Mouse (Mus musculus) lung, postnatal 0 days (tissue): ENCODE data around the gene Smarca4. TPM values are rescaled to one million over a fixed set of nuclear protein-coding genes. Genes with fewer than 3 reads are reported as not detected.
A peak's percentile ranks its signal among the peaks of the same experiment; 100 is the strongest.

ENCODE experiments used
- ATAC-seq: fragments of 200-750 bp; cut with Nextera tagmentation; 2 replicates; pipeline ENCODE4 v1.8.0; 2017; ENCODE audit warnings: moderate library complexity
- DNase-seq: peaks from one replicate; pipeline ENCODE4 v3.0.0-alpha.2; 2016; ENCODE audit warnings: low spot score
- H3K27ac ChIP-seq: fragments of 300-500 bp; sonication (generic); 2 replicates; pipeline ENCODE4 v1.5.1; 2014; ENCODE audit warnings: antibody characterized with exemption, mild to moderate bottlenecking, low read length, mixed read lengths
- H3K27me3 ChIP-seq: fragments of 300-500 bp; sonication (generic); replicated peaks from 2 replicates; pipeline ENCODE4 v1.6.1; 2014; ENCODE audit warnings: low read length, mixed read lengths; ENCODE audit not compliant: insufficient read depth
- H3K36me3 ChIP-seq: fragments of 300-500 bp; sonication (generic); 2 replicates; pipeline ENCODE4 v1.6.1; 2014; ENCODE audit warnings: low read length, mixed read lengths; ENCODE audit not compliant: insufficient read depth
- H3K4me1 ChIP-seq: fragments of 300-500 bp; sonication (generic); 2 replicates; pipeline ENCODE4 v1.6.1; 2014; ENCODE audit warnings: antibody characterized with exemption, low read depth, low read length, mixed read lengths; ENCODE audit not compliant: insufficient read depth
- H3K4me2 ChIP-seq: fragments of 300-500 bp; sonication (generic); replicated peaks from 2 replicates; pipeline ENCODE4 v1.6.1; 2014; ENCODE audit warnings: low read depth, mild to moderate bottlenecking, low read length, moderate library complexity, mixed read lengths
- H3K4me3 ChIP-seq: fragments of 300-500 bp; sonication (generic); 2 replicates; pipeline ENCODE4 v1.5.1; 2014; ENCODE audit warnings: low read depth, low read length
- H3K9ac ChIP-seq: fragments of 300-500 bp; sonication (generic); replicated peaks from 2 replicates; pipeline ENCODE4 v1.6.1; 2014; ENCODE audit warnings: low read depth, mild to moderate bottlenecking
- H3K9me3 ChIP-seq: fragments of 300-500 bp; sonication (generic); 2 replicates; pipeline ENCODE4 v1.6.1; 2016; ENCODE audit warnings: low read length, mixed read lengths
- CTCF ChIP-seq: IDR thresholded peaks from 2 replicates; pipeline ENCODE4 v1.5.1; 2016; ENCODE audit warnings: antibody characterized with exemption, mild to moderate bottlenecking
- EP300 ChIP-seq: IDR thresholded peaks from 2 replicates; pipeline ENCODE4 v1.6.1; 2016; ENCODE audit warnings: antibody characterized with exemption, mild to moderate bottlenecking, control low read depth
- WGBS: fragments of 180-500 bp; shearing (Covaris S2); extraction: QIAGEN DNeasy Blood & Tissue Kit; methylation state at CpG from one replicate; pipeline ENCODE4 v1.1.7; 2014; 5-methylcytosine and 5-hydroxymethylcytosine counted together
- polyA plus RNA-seq: library from polyadenylated mRNA; unstranded; fragments of >200 nt; fragmentation: Nextera tagmentation; extraction: Ambion mirVana; gene quantifications from 2 replicates; pipeline ENCODE4 v1.2.1, GENCODE M21; 2015

Smarca4 gene
- polyA plus RNA-seq, 1 experiment from 2014 or later: 22.3 TPM

DNA sequence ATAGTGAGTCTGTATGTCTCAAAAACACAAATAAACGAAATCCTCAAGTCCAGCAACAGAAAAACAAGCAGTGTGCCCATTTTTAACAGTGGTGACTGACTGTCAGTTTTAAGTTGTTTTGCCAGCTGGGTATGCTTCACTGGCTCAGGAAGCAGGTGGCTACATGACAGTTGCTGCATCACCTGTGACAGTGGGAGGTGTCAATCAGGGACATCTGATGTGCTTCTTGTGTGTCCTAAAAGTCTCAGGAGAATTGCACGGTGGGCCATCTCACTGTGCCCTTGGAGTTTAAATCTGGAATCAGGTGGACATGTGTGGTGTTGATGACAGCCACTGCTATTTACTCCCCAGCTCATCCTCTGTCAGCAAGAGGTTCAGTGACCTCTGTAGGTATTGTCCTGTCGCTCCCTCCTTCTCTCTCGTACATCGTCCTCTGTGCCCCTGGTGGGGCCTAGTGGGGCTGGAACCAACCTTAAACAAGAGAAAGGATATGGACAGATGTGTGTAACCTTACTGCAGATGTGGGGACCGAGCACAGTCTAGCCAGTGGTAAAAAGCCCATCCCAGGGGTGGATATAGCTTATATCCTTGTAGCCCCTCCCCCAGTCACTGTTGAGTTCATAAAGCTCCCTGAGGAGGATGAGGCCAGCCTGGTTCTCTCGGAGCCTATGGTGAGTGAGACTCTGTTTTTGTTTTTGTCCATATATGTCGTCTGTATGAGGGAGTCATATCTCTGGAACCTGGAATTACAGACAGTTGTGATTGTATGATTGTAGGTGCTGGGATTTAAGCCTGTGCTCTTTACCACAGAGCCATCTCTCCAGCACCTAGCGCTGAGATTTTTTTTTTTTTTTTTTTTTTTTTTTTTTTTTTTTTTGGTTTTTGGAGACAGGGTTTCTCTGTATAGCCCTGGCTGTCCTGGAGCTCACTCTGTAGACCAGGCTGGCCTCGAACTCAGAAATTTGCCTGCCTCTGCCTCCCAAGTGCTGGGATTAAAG is 9.7 kb downstream of the Smarca4 start:
- 81% methylated on average over 10 of the region's 10 CpGs for WGBS
- Histone ChIP-seq H3K36me3 (no peaks in the 10 kb centered on the region), H3K9me3 (no peaks in the 10 kb centered on the region), H3K4me2 (no peak overlapping the region), H3K4me1 (no peaks in the 10 kb centered on the region), H3K27ac (no peak overlapping the region), H3K27me3 (no peaks in the 10 kb centered on the region), H3K9ac (no peak overlapping the region), H3K4me3 (no peak overlapping the region)
- no peak for ATAC-seq
- no peak for TF ChIP-seq CTCF
- TF ChIP-seq EP300: no peak
- no peak for DNase-seq

DNA sequence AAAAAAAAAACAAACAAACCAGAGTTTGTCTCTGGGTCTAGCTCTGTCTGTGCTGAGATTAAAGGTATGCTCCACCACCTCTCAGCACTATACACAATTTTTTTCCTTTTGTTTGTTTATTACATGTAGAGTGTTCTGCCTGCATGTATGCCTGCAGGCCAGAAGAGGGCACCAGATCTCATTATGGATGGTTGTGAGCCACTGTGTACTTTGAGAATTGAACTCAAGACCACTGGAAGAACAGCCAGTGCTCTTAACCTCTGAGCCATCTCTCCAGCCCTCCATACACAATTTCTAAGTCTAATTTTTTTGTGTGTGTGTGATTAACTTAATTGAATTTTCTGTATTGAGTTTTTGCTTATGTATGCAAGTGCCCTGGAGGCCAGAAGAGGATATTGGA is 10.6 kb downstream of the Smarca4 start:
- no peak overlapping the region for H3K9ac ChIP-seq
- ATAC-seq: peak; percentile 35; the same call in 1 of the 2 replicates
- no peaks in the 10 kb centered on the region for H3K36me3 ChIP-seq

DNA sequence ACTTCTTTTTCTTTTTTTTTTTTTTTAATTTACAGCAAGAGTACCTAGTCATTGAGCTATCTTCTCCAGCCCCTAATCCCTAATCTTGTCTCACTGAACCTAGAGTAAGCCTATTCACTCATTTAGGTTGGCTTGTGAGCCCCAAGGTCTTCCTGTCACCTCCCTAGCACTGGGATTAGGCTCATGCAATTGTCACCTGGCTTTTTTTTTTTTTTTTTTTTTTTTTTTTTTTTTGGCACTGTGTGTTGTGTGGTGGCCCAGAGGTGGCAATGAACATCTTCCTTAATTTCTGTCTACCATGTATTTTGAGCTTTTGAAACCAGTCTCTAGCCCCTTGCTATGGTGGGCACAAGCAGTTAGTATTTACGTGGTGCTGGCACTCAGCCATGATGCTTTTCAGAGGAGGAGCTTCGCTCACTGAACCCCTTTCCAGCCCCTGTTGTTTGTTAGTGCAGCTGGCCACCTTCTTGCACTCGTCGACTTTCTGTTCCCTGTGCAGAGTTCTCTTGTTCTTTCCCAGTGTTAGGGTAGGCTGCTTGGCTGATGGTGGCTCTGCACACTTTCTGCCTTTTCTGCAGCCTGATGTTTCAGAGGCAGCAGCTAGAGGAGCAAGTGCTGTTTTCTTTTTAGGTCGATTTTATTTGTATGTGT is 11.3 kb downstream of the Smarca4 start:
- H3K9ac ChIP-seq: no peak overlapping the region
- WGBS: 70% methylated on average over 5 of the region's 5 CpGs
- TF ChIP-seq CTCF (no peak), EP300 (no peak)
- H3K9me3 ChIP-seq: no peaks in the 10 kb centered on the region
- H3K4me1 ChIP-seq: no peaks in the 10 kb centered on the region
- H3K4me2 ChIP-seq: no peak overlapping the region
- no peak for DNase-seq
- H3K36me3 ChIP-seq: no peaks in the 10 kb centered on the region
- H3K4me3 ChIP-seq: no peak overlapping the region
- no peak for ATAC-seq
- H3K27me3 ChIP-seq: no peaks in the 10 kb centered on the region
- H3K27ac ChIP-seq: no peak overlapping the region

More for the DNA sequence above, 10.6 kb downstream of the Smarca4 start:
- Histone ChIP-seq H3K27ac (no peak overlapping the region), H3K9me3 (no peaks in the 10 kb centered on the region), H3K4me2 (no peak overlapping the region), H3K27me3 (no peaks in the 10 kb centered on the region), H3K4me1 (no peaks in the 10 kb centered on the region), H3K4me3 (no peak overlapping the region)
- DNase-seq: peak; percentile 24
- peak; percentile 65 for TF ChIP-seq CTCF
- TF ChIP-seq EP300: no peak

DNA sequence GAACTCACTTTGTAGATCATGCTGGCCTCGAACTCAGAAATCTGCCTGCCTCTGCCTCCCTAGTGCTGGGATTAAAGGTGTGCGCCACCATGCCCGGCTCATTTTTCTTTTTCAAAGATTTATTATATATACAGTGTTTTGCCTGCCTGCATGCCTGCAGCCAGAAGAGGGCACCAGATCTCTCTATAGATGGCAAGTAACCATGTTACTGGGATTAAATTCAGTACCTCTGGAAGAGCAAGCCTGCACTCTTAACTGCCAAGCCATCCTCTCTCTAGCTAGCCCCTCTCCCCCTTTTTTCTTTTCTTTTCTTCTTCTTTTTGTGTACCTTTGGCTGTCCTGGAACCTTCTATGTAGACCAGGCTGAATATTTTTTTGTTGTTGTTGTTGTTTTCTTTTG is 14.7 kb downstream of the Smarca4 start:
- ATAC-seq (no peak; the same call in 1 of the 2 replicates), DNase-seq (peak; percentile 78)
- TF ChIP-seq CTCF (peak; percentile 72), EP300 (no peak)
- no peak overlapping the region for H3K9ac ChIP-seq
- H3K4me3 ChIP-seq: no peak overlapping the region
- 74% methylated on average over 3 of the region's 3 CpGs for WGBS
- H3K27me3 ChIP-seq: no peaks in the 10 kb centered on the region
- no peaks in the 10 kb centered on the region for H3K4me1 ChIP-seq
- no peak overlapping the region for H3K27ac ChIP-seq
- no peak overlapping the region for H3K4me2 ChIP-seq
- H3K9me3 ChIP-seq: no peaks in the 10 kb centered on the region
- peaks cover 7% of the 10 kb centered on the region; the same call in 1 of the 2 replicates for H3K36me3 ChIP-seq

DNA sequence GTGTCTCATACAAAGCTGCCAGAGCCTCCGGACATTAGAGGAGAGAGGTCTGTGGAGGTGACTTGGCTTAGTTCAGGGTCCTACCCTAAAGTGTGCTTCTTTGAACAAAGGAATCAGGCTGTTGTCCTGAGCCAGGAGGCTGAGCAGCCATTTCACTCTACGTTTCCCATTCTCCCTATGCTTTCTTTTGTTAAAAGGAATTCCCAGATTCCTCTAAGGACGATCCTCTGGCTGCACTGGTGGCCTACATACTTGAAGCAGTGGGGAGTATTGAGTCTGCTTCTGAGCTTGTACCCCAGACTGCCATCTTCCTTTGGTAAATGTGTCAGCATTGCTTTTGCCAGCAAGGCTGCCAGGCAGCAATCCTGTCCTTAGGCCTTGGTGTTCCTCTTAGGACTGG is 17.1 kb downstream of the Smarca4 start:
- H3K27me3 ChIP-seq: no peaks in the 10 kb centered on the region
- no peak overlapping the region for H3K9ac ChIP-seq
- no peak overlapping the region for H3K4me2 ChIP-seq
- H3K9me3 ChIP-seq: no peaks in the 10 kb centered on the region
- DNase-seq (no peak), ATAC-seq (no peak)
- no peak overlapping the region for H3K27ac ChIP-seq
- H3K4me3 ChIP-seq: no peak overlapping the region
- TF ChIP-seq CTCF: no peak
- no peak for TF ChIP-seq EP300
- 88% methylated on average over 3 of the region's 3 CpGs for WGBS
- H3K4me1 ChIP-seq: no peaks in the 10 kb centered on the region
- H3K36me3 ChIP-seq: peaks cover 22% of the 10 kb centered on the region; the same call in 1 of the 2 replicates

DNA sequence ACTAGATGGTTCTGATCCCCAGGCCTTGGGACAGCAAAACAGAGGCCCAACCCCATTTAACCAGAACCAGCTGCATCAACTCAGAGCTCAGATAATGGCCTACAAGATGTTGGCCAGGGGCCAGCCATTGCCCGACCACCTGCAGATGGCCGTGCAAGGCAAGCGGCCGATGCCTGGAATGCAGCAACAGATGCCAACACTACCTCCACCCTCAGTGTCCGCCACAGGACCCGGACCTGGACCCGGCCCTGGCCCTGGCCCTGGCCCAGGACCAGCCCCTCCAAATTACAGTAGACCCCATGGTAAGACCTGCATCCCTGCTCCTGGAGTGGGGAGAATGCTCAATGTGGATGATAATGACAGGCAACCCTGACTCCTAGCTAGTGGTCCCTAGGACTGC is 19.7 kb downstream of the Smarca4 start:
- Histone ChIP-seq H3K27me3 (no peaks in the 10 kb centered on the region), H3K4me1 (no peaks in the 10 kb centered on the region), H3K36me3 (peaks cover 45% of the 10 kb centered on the region), H3K9ac (no peak overlapping the region), H3K9me3 (no peaks in the 10 kb centered on the region), H3K4me3 (no peak overlapping the region), H3K27ac (no peak overlapping the region), H3K4me2 (no peak overlapping the region)
- no peak for TF ChIP-seq CTCF
- TF ChIP-seq EP300: no peak
- DNase-seq (no peak), ATAC-seq (no peak)
- WGBS: 56% methylated on average over 7 of the region's 7 CpGs
